8 mouse cellular contexts compared by ENCODE assay signal in genomic region chr10:102451756-102452155, GRCm38 (mm10). TPM values are rescaled to one million over a fixed set of nuclear protein-coding genes. Genes with fewer than 3 reads are reported as not detected.
DNase-seq lines count a peak whose midpoint lies in the region; ATAC-seq lines count a peak whose summit lies in the region.

No protein-coding gene starts in this region.

- H3K36me3 ChIP-seq in liver, embryonic 12.5 days, result no peaks in the 10 kb centered on the region
- H3K36me3 ChIP-seq in midbrain, embryonic 15.5 days (replicated peaks), result no peaks in the 10 kb centered on the region

- no peak overlapping the region for H3K4me3 ChIP-seq in liver, embryonic 12.5 days
- H3K4me3 ChIP-seq in midbrain, embryonic 15.5 days, result no peak overlapping the region

- H3K4me2 ChIP-seq in liver, embryonic 12.5 days, result no peak overlapping the region
- no peak overlapping the region for H3K4me2 ChIP-seq in midbrain, embryonic 15.5 days

- no peak overlapping the region for H3K27ac ChIP-seq in liver, embryonic 12.5 days
- no peak overlapping the region for H3K27ac ChIP-seq in midbrain, embryonic 15.5 days

- no peak overlapping the region for H3K9ac ChIP-seq in liver, embryonic 12.5 days
- H3K9ac ChIP-seq in midbrain, embryonic 15.5 days, result no peak overlapping the region

- DNase-seq in liver (peak; percentile 29), MN1 (ENCODE audit: low spot score) (peak; percentile 25)
- peak; percentile 86 for DNase-seq in embryo, embryonic 10.5 days (ENCODE audit: low spot score)
- peak; percentile 33 for DNase-seq in heart, postnatal 4 days
- peak; percentile 12 to 63 for DNase-seq in left cerebral cortex, postnatal 14 days (ENCODE audit: low spot score in 2 of 2)
- DNase-seq in natural killer cell, adult 2 months (ENCODE audit: low spot score in 2 of 2), result no peak

- H3K27me3 ChIP-seq in liver, embryonic 12.5 days (replicated peaks), result no peaks in the 10 kb centered on the region
- H3K27me3 ChIP-seq in midbrain, embryonic 15.5 days (replicated peaks), result no peaks in the 10 kb centered on the region

- WGBS in liver, embryonic 12.5 days (ENCODE audit: insufficient replicate concordance), result 10% methylated on average over 7 of the region's 7 CpGs
- 11% methylated on average over 7 of the region's 7 CpGs for WGBS in midbrain, embryonic 15.5 days

- intact Hi-C loops in left cerebral cortex, postnatal 14 days (cut with DNase I), result loop anchor here (2.0 to 10.0 kb wide), 3 partner anchors 371 to 743 kb away; no protein-coding TSS in a partner anchor

- no peaks in the 10 kb centered on the region for H3K9me3 ChIP-seq in liver, embryonic 12.5 days (replicated peaks)
- H3K9me3 ChIP-seq in midbrain, embryonic 15.5 days, result no peaks in the 10 kb centered on the region

- no peak for ATAC-seq in liver, embryonic 12.5 days
- ATAC-seq in midbrain, embryonic 15.5 days (replicated peaks), result peak; percentile 48

- no peaks in the 10 kb centered on the region for H3K4me1 ChIP-seq in liver, embryonic 12.5 days
- H3K4me1 ChIP-seq in midbrain, embryonic 15.5 days, result no peaks in the 10 kb centered on the region

RNA-seq across cellular contexts. Expression of gene Nts, which starts 38.5 kb away (rescaled TPM):
- 0.11 TPM in 1 of 2 replicates, not detected in the other for polyA plus RNA-seq in liver, embryonic 12.5 days (2016; fragmentation: Nextera tagmentation; extraction: Ambion mirVana)
- total RNA-seq in heart, postnatal 4 days (2021), result 10 to 100 TPM in 1 of 2 experiments, 1 to 10 TPM in 1; 8.8 to 10.2 TPM
- 10 to 100 TPM in 1 of 2 experiments, 1 to 10 TPM in 1; 2.6 to 12.4 TPM for total RNA-seq in left cerebral cortex, postnatal 14 days (2021)
- 11.1 and 11.6 TPM in 2 replicates for polyA plus RNA-seq in midbrain, embryonic 15.5 days (2015; fragmentation: Nextera tagmentation; extraction: Ambion mirVana)

Comparison
In these comparisons a context has a peak if more than half of its experiments do, and no peak if none do; other contexts are left out.
1. DNase-seq: peak in liver (single experiment), MN1 (single experiment), embryo, embryonic 10.5 days (single experiment), heart, postnatal 4 days (single experiment) and left cerebral cortex, postnatal 14 days (2 of 2); none in natural killer cell, adult 2 months (0 of 2).